In the genomic region with DNA sequence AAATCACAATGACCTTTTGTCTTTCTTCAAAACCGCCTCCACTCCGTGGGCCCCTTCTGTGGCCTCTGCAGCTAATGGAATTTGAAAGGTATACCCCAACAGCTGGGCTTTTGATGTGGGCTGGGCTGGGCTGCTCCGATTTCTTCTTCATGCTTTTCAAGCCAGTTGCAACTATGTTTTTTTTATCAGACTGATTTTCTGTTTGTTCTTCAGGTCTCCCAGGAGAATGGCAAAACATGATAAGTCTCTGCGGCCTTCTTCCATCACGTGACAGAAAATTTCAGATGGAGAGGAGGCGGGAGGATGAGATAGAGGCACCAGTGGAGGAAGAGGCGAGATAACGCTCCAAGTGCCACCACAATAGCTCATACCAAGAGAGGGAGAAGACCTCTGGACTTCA, we compare ENCODE assay signal across 14 mouse cellular contexts. TPM values are rescaled to one million over a fixed set of nuclear protein-coding genes. Genes with fewer than 3 reads are reported as not detected.
DNase-seq lines count a peak whose midpoint lies in the region; ATAC-seq and TF ChIP-seq lines count a peak whose summit lies in the region.
"Had no signal": no experiment of that assay in that cellular context is flagged by ENCODE, and none has a peak within 500 bp of the region (broad histone marks: within the 10 kb centered on the region; RNA-seq: fewer than 3 reads in every experiment).

No protein-coding gene starts in this region.

- H3K4me1 ChIP-seq in heart, embryonic 14.5 days (ENCODE audit: control insufficient read depth in 2 of 2, insufficient read depth in 2 of 2, low read length in 2 of 2): peaks cover 6 to 7% of the 10 kb centered on the region in 2 experiments; a peak in 3 of 4 replicates
- H3K4me1 ChIP-seq in liver, embryonic 13.5 days (replicated peaks): peaks cover 51% of the 10 kb centered on the region
- H3K4me1 ChIP-seq: midbrain, embryonic 13.5 days; neural tube, embryonic 15.5 days had no signal

- H3K4me2 ChIP-seq in heart, embryonic 14.5 days (ENCODE audit: low read length): no peak overlapping the region
- H3K4me2 ChIP-seq in liver, embryonic 13.5 days: peak overlapping the region; percentile 61
- H3K4me2 ChIP-seq: midbrain, embryonic 13.5 days; neural tube, embryonic 15.5 days had no signal

- TF ChIP-seq CTCF in left cerebral cortex, adult 2 months (IDR thresholded peaks at IDR 0.05): no peak

- H3K9ac ChIP-seq in heart, embryonic 14.5 days (ENCODE audit: low read length): no peak overlapping the region
- H3K9ac ChIP-seq in liver, embryonic 13.5 days: peak overlapping the region; percentile 46
- H3K9ac ChIP-seq: midbrain, embryonic 13.5 days; neural tube, embryonic 15.5 days had no signal

- H3K9me3 ChIP-seq in heart, embryonic 14.5 days (ENCODE audit: control insufficient read depth, low read length): no peaks in the 10 kb centered on the region
- no peaks in the 10 kb centered on the region for H3K9me3 ChIP-seq in liver, embryonic 13.5 days (replicated peaks)
- H3K9me3 ChIP-seq: midbrain, embryonic 13.5 days; neural tube, embryonic 15.5 days had no signal

- H3K4me3 ChIP-seq in heart, embryonic 14.5 days (ENCODE audit: control insufficient read depth in 1 of 2, insufficient read depth in 1 of 2, low read depth in 1 of 2, low read length in 2 of 2): no peak overlapping the region
- peak overlapping the region; percentile 18 for H3K4me3 ChIP-seq in liver, embryonic 13.5 days (replicated peaks)
- H3K4me3 ChIP-seq in left cerebral cortex, adult 2 months: no peak overlapping the region
- H3K4me3 ChIP-seq: midbrain, embryonic 13.5 days; neural tube, embryonic 15.5 days had no signal

- WGBS in heart, embryonic 14.5 days: 23% methylated on average over 8 of the region's 8 CpGs
- 14% methylated on average over 8 of the region's 8 CpGs for WGBS in liver, embryonic 13.5 days (ENCODE audit: insufficient replicate concordance)

- no peaks in the 10 kb centered on the region for H3K36me3 ChIP-seq in heart, embryonic 14.5 days (ENCODE audit: control insufficient read depth, insufficient read depth, low read length)
- H3K36me3 ChIP-seq in liver, embryonic 13.5 days: no peaks in the 10 kb centered on the region
- H3K36me3 ChIP-seq: midbrain, embryonic 13.5 days; neural tube, embryonic 15.5 days had no signal

- intact Hi-C loops in heart, postnatal 36 days (cut with DNase I): no loop called here
- intact Hi-C loops in left cerebral cortex, adult 2 months (cut with DNase I): no loop called here

- no peak for DNase-seq in heart, postnatal 36 days
- peak; percentile 52 for DNase-seq in CD4-positive, CD25-positive, alpha-beta regulatory T cell, adult 2 months (ENCODE audit: low read depth, low spot score)
- DNase-seq in liver, embryonic 13.5 days: peak; percentile 78
- no peak for DNase-seq in right cerebral cortex, postnatal 10 days (ENCODE audit: low spot score in 2 of 2)
- no peak for DNase-seq in cerebellum, postnatal 14 days
- DNase-seq in left cerebral cortex, adult 2 months (ENCODE audit: extremely low spot score in 1 of 2, low spot score in 2 of 2): no peak
- DNase-seq: cerebellum, adult 11 months; heart, postnatal 14 days; lung, adult 2 months had no signal

- 0 out of 2 replicates have a peak, but pooled peaks have one; percentile 39 for ATAC-seq in heart, embryonic 14.5 days (ENCODE audit: insufficient number of reproducible peaks, insufficient read depth, low FRiP score, low read depth)
- peak; percentile 65 for ATAC-seq in common myeloid progenitor, adult 5-6 weeks (replicated peaks; ENCODE audit: low read depth, poor library complexity, severe bottlenecking)
- ATAC-seq in liver, embryonic 13.5 days (ENCODE audit: low read depth): peak; percentile 93
- ATAC-seq: midbrain, embryonic 13.5 days had no signal

- H3K27ac ChIP-seq in heart, embryonic 14.5 days (replicated peaks in 1 of 2; ENCODE audit: control insufficient read depth in 1 of 2, insufficient read depth in 1 of 2, low read depth in 2 of 2, low read length in 2 of 2): no peak overlapping the region
- H3K27ac ChIP-seq in liver, embryonic 13.5 days: peak overlapping the region; percentile 85
- no peak overlapping the region for H3K27ac ChIP-seq in left cerebral cortex, adult 2 months
- H3K27ac ChIP-seq: midbrain, embryonic 13.5 days; neural tube, embryonic 15.5 days had no signal

- H3K27me3 ChIP-seq in heart, embryonic 14.5 days (ENCODE audit: control insufficient read depth, insufficient read depth, low read length): no peaks in the 10 kb centered on the region
- H3K27me3 ChIP-seq in liver, embryonic 13.5 days: peaks cover 14% of the 10 kb centered on the region; the same call in 1 of the 2 replicates
- H3K27me3 ChIP-seq: midbrain, embryonic 13.5 days; neural tube, embryonic 15.5 days had no signal

RNA-seq across cellular contexts. Expression of a gene that starts 37.0 kb away (rescaled TPM):
- not detected in 2 replicates for polyA plus RNA-seq in heart, embryonic 14.5 days (2014; fragmentation: Nextera tagmentation; extraction: Ambion mirVana)
- not detected for total RNA-seq in heart, postnatal 36 days (2021)
- total RNA-seq in common myeloid progenitor, adult 5-6 weeks (2017): not detected in 2 replicates
- polyA plus RNA-seq in liver, embryonic 13.5 days (2015; fragmentation: Nextera tagmentation; extraction: Ambion mirVana): not detected in 2 replicates
- under 1 TPM; 0.18 to 0.23 TPM for total RNA-seq in left cerebral cortex, adult 2 months (2021)
- total RNA-seq: gastrocnemius, adult 18-20 months; heart, postnatal 14 days had no signal

Comparison
In these comparisons a context has a peak if more than half of its experiments do, and no peak if none do; other contexts are left out.
1. ATAC-seq: peak in every context shown above with its lines; median percentile 93 in liver, embryonic 13.5 days; 65 in common myeloid progenitor, adult 5-6 weeks; 39 in heart, embryonic 14.5 days.
2. DNase-seq: peak in CD4-positive, CD25-positive, alpha-beta regulatory T cell, adult 2 months (single experiment) and liver, embryonic 13.5 days (single experiment); none in heart, postnatal 36 days (0 of 2), right cerebral cortex, postnatal 10 days (0 of 2), cerebellum, postnatal 14 days (0 of 2) and left cerebral cortex, adult 2 months (0 of 2).